Mouse (Mus musculus): ENCODE data around the gene Epo.

GRCm38 (mm10) chr5:137568223-137568798 is 35.3 kb upstream of the Epo start:
- no peak for TF ChIP-seq BHLHE40 (IDR thresholded peaks at IDR 0.05; ENCODE audit: low read depth, low read length)
- no peak for TF ChIP-seq CTCF (conservative IDR thresholded peaks at IDR 0.05 in 1 of 2, IDR thresholded peaks at IDR 0.05 in 1 of 2; ENCODE audit: low read depth in 2 of 2, low read length in 2 of 2)
- TF ChIP-seq USF2 (conservative IDR thresholded peaks at IDR 0.05; ENCODE audit: low read depth, low read length), result no peak
- no peak for TF ChIP-seq SIN3A (IDR thresholded peaks at IDR 0.05; ENCODE audit: low read length)
- TF ChIP-seq POLR2A (IDR thresholded peaks at IDR 0.05; ENCODE audit: low read depth, low read length), result no peak
- no peak for TF ChIP-seq ZMIZ1 (IDR thresholded peaks at IDR 0.05; ENCODE audit: low read depth, low read length)
- TF ChIP-seq MAFK (IDR thresholded peaks at IDR 0.05; ENCODE audit: insufficient replicate concordance, low read length), result no peak
- TF ChIP-seq E2F4 (IDR thresholded peaks at IDR 0.05; ENCODE audit: insufficient replicate concordance, low read depth, low read length), result no peak
- TF ChIP-seq CHD1 (IDR thresholded peaks at IDR 0.05; ENCODE audit: low read depth, low read length), result no peak
- no peak for TF ChIP-seq EP300 (IDR thresholded peaks at IDR 0.05; ENCODE audit: low read length)
